Mouse (Mus musculus): Measurements from ENCODE around the gene Ddit4l. TPM values are rescaled to one million over a fixed set of nuclear protein-coding genes. Genes with fewer than 3 reads are reported as not detected.
"Not testable (repeated sequence)": the region's sequence is repeated elsewhere in the genome, so short reads cannot be mapped to it uniquely, and the experiment has no call there.

The Ddit4l gene
- polyA plus RNA-seq (2016; fragmentation: Nextera tagmentation; extraction: Ambion mirVana) = 8.2 and 12.3 TPM in 2 replicates

- not testable (repeated sequence) for ATAC-seq (ENCODE audit: insufficient number of reproducible peaks, insufficient read depth, low FRiP score, low TSS enrichment, low read depth); H3K27ac ChIP-seq; H3K4me2 ChIP-seq; H3K4me3 ChIP-seq (replicated peaks); H3K9me3 ChIP-seq; H3K9ac ChIP-seq (replicated peaks); H3K36me3 ChIP-seq
- H3K4me1 ChIP-seq (replicated peaks) = peaks cover 11% of the 10 kb centered on the region; the same call in 1 of the 2 replicates
- WGBS = 83% methylated on average over 3 of the region's 3 CpGs
- H3K27me3 ChIP-seq = peaks cover 19% of the 10 kb centered on the region
Measured at GRCm38 (mm10) chr3:137621312-137621711, at the start of gene Ddit4l. Ddit4l (plus strand) TSS chr3:137621612.

GRCm38 (mm10) chr3:137576146-137576545, 45.3 kb upstream of the Ddit4l start:
- no peaks in the 10 kb centered on the region for H3K27me3 ChIP-seq
- no peaks in the 10 kb centered on the region for H3K4me1 ChIP-seq (replicated peaks)
- H3K9me3 ChIP-seq = no peaks in the 10 kb centered on the region
- no peak overlapping the region for H3K4me2 ChIP-seq
- H3K4me3 ChIP-seq (replicated peaks) = no peak overlapping the region
- no peaks in the 10 kb centered on the region for H3K36me3 ChIP-seq
- WGBS = 75% methylated on average over 4 of the region's 4 CpGs
- H3K9ac ChIP-seq (replicated peaks) = no peak overlapping the region
- H3K27ac ChIP-seq = no peak overlapping the region
- no peak for ATAC-seq (ENCODE audit: insufficient number of reproducible peaks, insufficient read depth, low FRiP score, low TSS enrichment, low read depth)

GRCm38 (mm10) chr3:137586376-137586969, 34.9 kb upstream of the Ddit4l start:
- Histone ChIP-seq H3K27me3 (no peaks in the 10 kb centered on the region), H3K4me3 (replicated peaks) (no peak overlapping the region), H3K4me2 (no peak overlapping the region), H3K9me3 (no peaks in the 10 kb centered on the region), H3K27ac (no peak overlapping the region), H3K9ac (replicated peaks) (no peak overlapping the region), H3K4me1 (replicated peaks) (no peaks in the 10 kb centered on the region), H3K36me3 (no peaks in the 10 kb centered on the region)
- ATAC-seq (ENCODE audit: insufficient number of reproducible peaks, insufficient read depth, low FRiP score, low TSS enrichment, low read depth) = no peak
- WGBS = 59% methylated on average over 5 of the region's 5 CpGs

- no peaks in the 10 kb centered on the region for H3K27me3 ChIP-seq
- no peaks in the 10 kb centered on the region for H3K9me3 ChIP-seq
- 74% methylated on average over 4 of the region's 4 CpGs for WGBS
- H3K36me3 ChIP-seq = no peaks in the 10 kb centered on the region
- no peaks in the 10 kb centered on the region; the same call in 1 of the 2 replicates for H3K4me1 ChIP-seq (replicated peaks)
- H3K4me3 ChIP-seq (replicated peaks) = no peak overlapping the region
- no peak overlapping the region for H3K9ac ChIP-seq (replicated peaks)
- no peak for ATAC-seq (ENCODE audit: insufficient number of reproducible peaks, insufficient read depth, low FRiP score, low TSS enrichment, low read depth)
- no peak overlapping the region for H3K4me2 ChIP-seq
- no peak overlapping the region for H3K27ac ChIP-seq
Measured at GRCm38 (mm10) chr3:137589811-137590210, 31.6 kb upstream of the Ddit4l start.

GRCm38 (mm10) chr3:137594332-137594905, 27.0 kb upstream of the Ddit4l start:
- H3K27me3 ChIP-seq = no peaks in the 10 kb centered on the region
- no peak overlapping the region for H3K4me2 ChIP-seq
- H3K9ac ChIP-seq (replicated peaks) = no peak overlapping the region
- WGBS = 43% methylated on average over 4 of the region's 4 CpGs
- H3K9me3 ChIP-seq = no peaks in the 10 kb centered on the region
- no peaks in the 10 kb centered on the region for H3K36me3 ChIP-seq
- no peak overlapping the region for H3K27ac ChIP-seq
- no peak for ATAC-seq (ENCODE audit: insufficient number of reproducible peaks, insufficient read depth, low FRiP score, low TSS enrichment, low read depth)
- H3K4me3 ChIP-seq (replicated peaks) = no peak overlapping the region
- H3K4me1 ChIP-seq (replicated peaks) = no peaks in the 10 kb centered on the region; the same call in 1 of the 2 replicates

GRCm38 (mm10) chr3:137608918-137609435, 12.4 kb upstream of the Ddit4l start:
- Histone ChIP-seq H3K4me2 (no peak overlapping the region), H3K9ac (replicated peaks) (no peak overlapping the region), H3K36me3 (no peaks in the 10 kb centered on the region), H3K4me1 (replicated peaks) (no peaks in the 10 kb centered on the region), H3K27ac (no peak overlapping the region), H3K27me3 (no peaks in the 10 kb centered on the region), H3K9me3 (no peaks in the 10 kb centered on the region), H3K4me3 (replicated peaks) (no peak overlapping the region)
- no peak for ATAC-seq (ENCODE audit: insufficient number of reproducible peaks, insufficient read depth, low FRiP score, low TSS enrichment, low read depth)
- 50% methylated on average over 1 of the region's 1 CpGs for WGBS

- Histone ChIP-seq H3K9ac (replicated peaks) (no peak overlapping the region), H3K27me3 (no peaks in the 10 kb centered on the region), H3K4me1 (replicated peaks) (no peaks in the 10 kb centered on the region), H3K27ac (no peak overlapping the region), H3K4me2 (no peak overlapping the region), H3K36me3 (no peaks in the 10 kb centered on the region), H3K9me3 (no peaks in the 10 kb centered on the region), H3K4me3 (replicated peaks) (no peak overlapping the region)
- 91% methylated on average over 6 of the region's 6 CpGs for WGBS
- no peak for ATAC-seq (ENCODE audit: insufficient number of reproducible peaks, insufficient read depth, low FRiP score, low TSS enrichment, low read depth)
Measured at GRCm38 (mm10) chr3:137610457-137611109, 10.8 kb upstream of the Ddit4l start.

- Histone ChIP-seq H3K27ac (no peak overlapping the region), H3K4me3 (replicated peaks) (no peak overlapping the region), H3K27me3 (no peaks in the 10 kb centered on the region), H3K4me1 (replicated peaks) (no peaks in the 10 kb centered on the region), H3K36me3 (no peaks in the 10 kb centered on the region), H3K9ac (replicated peaks) (no peak overlapping the region), H3K4me2 (no peak overlapping the region), H3K9me3 (no peaks in the 10 kb centered on the region)
- no peak for ATAC-seq (ENCODE audit: insufficient number of reproducible peaks, insufficient read depth, low FRiP score, low TSS enrichment, low read depth)
- WGBS = 73% methylated on average over 4 of the region's 4 CpGs
Measured at GRCm38 (mm10) chr3:137611110-137611857, 10.1 kb upstream of the Ddit4l start.

GRCm38 (mm10) chr3:137611981-137612380, 9.4 kb upstream of the Ddit4l start:
- H3K27me3 ChIP-seq = no peaks in the 10 kb centered on the region
- ATAC-seq (ENCODE audit: insufficient number of reproducible peaks, insufficient read depth, low FRiP score, low TSS enrichment, low read depth) = no peak
- H3K9ac ChIP-seq (replicated peaks) = no peak overlapping the region
- H3K9me3 ChIP-seq = no peaks in the 10 kb centered on the region
- H3K4me3 ChIP-seq (replicated peaks) = no peak overlapping the region
- 88% methylated on average over 2 of the region's 2 CpGs for WGBS
- no peaks in the 10 kb centered on the region for H3K4me1 ChIP-seq (replicated peaks)
- no peak overlapping the region for H3K4me2 ChIP-seq
- H3K36me3 ChIP-seq = no peaks in the 10 kb centered on the region
- no peak overlapping the region for H3K27ac ChIP-seq

GRCm38 (mm10) chr3:137620540-137620939, 872 bp upstream of the Ddit4l start:
- no peaks in the 10 kb centered on the region for H3K36me3 ChIP-seq
- no peak overlapping the region for H3K4me2 ChIP-seq
- H3K4me3 ChIP-seq (replicated peaks) = no peak overlapping the region
- H3K27me3 ChIP-seq = peaks cover 19% of the 10 kb centered on the region
- no peak for ATAC-seq (ENCODE audit: insufficient number of reproducible peaks, insufficient read depth, low FRiP score, low TSS enrichment, low read depth)
- H3K9ac ChIP-seq (replicated peaks) = no peak overlapping the region
- H3K27ac ChIP-seq = no peak overlapping the region
- WGBS = 82% methylated on average over 5 of the region's 5 CpGs
- H3K4me1 ChIP-seq (replicated peaks) = peaks cover 11% of the 10 kb centered on the region; the same call in 1 of the 2 replicates
- H3K9me3 ChIP-seq = no peaks in the 10 kb centered on the region

- WGBS = 53% methylated on average over 6 of the region's 6 CpGs
- no peak overlapping the region for H3K4me2 ChIP-seq
- H3K27ac ChIP-seq = no peak overlapping the region
- H3K4me1 ChIP-seq (replicated peaks) = peaks cover 11% of the 10 kb centered on the region; the same call in 1 of the 2 replicates
- H3K9ac ChIP-seq (replicated peaks) = no peak overlapping the region
- no peaks in the 10 kb centered on the region for H3K36me3 ChIP-seq
- H3K9me3 ChIP-seq = no peaks in the 10 kb centered on the region
- peaks cover 19% of the 10 kb centered on the region for H3K27me3 ChIP-seq
- no peak for ATAC-seq (ENCODE audit: insufficient number of reproducible peaks, insufficient read depth, low FRiP score, low TSS enrichment, low read depth)
- H3K4me3 ChIP-seq (replicated peaks) = no peak overlapping the region
Measured at GRCm38 (mm10) chr3:137622091-137622490, 679 bp downstream of the Ddit4l start.
